Mouse (Mus musculus): Measurements from ENCODE around the gene Olfr1392.

DNA sequence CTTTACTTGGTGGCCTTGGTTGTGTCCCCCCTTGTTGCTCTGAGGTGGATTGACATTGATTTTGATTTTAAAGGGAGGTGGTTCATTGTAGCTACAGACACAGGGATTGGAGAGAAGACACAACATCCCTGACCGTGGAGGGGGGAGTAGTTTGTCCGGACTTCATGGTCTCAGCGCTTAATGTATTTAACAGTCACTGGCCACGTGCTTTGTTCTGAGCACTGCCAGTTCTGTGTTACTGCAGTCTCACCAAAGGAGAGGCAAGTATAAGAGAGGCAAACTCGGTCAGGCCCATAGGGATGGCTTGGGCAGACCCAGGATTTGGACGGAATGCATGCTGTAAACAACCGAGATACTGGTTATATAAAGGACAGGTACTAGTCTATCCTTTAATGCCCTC, 21.0 kb upstream of the Olfr1392 start:
- TF ChIP-seq CTCF (IDR thresholded peaks at IDR 0.05; ENCODE audit: insufficient read depth, low read depth, low read length) (no peak), POLR2A (IDR thresholded peaks at IDR 0.05; ENCODE audit: insufficient read depth, low read depth, low read length) (no peak)
